Mouse (Mus musculus): ENCODE data around the gene Arpc5l. TPM values are rescaled to one million over a fixed set of nuclear protein-coding genes. Genes with fewer than 3 reads are reported as not detected.

Arpc5l gene
- polyA plus RNA-seq (2012; rRNA removed): 27.7 and 28.3 TPM in 2 replicates

DNA sequence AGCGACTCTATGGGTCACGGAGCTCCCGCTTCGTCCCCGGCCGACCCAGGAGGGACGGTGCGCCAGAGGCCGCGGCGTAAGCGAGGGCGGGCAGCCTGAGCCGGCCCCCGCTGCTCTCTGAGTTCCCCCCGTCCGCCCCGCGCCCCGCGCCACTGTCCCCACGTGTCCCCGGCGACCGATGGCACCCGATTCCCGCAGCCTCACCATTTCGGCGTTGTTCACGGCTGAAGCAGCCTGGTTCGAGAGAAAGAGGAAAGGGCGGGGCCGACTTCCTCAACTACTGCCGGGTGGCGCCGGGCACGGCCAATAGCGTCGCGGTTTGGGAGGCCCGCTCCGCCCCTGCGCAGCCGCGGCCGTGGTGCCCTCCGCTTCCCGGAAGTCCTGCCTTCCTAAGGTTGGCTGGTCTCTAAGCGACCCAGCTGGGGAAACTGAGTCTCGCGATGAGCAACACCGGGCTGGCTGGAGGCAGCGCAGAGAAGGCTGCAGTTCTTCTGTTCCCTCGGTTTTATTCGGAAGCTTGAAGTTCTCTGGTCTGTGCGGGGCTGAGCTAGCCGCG lies at the start of gene Arpc5l:
TSS of gene Arpc5l (plus strand) at position 469 of the 556 bp plus-strand sequence.
- TF ChIP-seq CTCF (IDR thresholded peaks at IDR 0.05; ENCODE audit: insufficient read depth, low read length) (no peak), POLR2A (IDR thresholded peaks at IDR 0.05; ENCODE audit: borderline replicate concordance, extremely low read depth, low read depth, low read length) (peak; percentile 83)
- under 1% methylated on average over 58 of the region's 58 CpGs for WGBS
- Histone ChIP-seq H3K4me3 (replicated peaks; ENCODE audit: extremely low read depth, low read depth, low read length) (peak within 1 kb of the TSS; percentile 99), H3K4me1 (ENCODE audit: control insufficient read depth, insufficient read depth, low read length) (peaks cover 22% of the 10 kb centered on the region)
- peak; percentile 88 for DNase-seq

DNA sequence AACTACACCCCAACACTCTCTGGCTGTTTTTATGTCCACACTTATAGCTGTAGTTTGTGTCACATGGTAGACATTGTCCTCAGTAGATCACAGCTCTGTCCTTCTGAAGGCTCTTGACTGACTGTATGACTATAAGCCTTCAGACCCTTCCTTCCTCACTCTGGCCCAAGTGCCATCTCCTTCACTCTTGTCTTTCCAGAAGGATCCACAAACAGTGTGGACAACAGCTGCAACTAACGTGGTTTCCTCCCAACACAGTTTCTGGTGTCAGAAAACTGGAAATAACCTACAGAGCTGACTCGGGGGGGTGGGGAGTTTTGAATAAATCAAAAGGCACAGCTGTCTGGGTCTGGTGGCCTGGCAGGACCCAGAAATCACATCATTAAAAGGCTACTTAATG lies 49.1 kb upstream of the Arpc5l start:
- TF ChIP-seq CTCF (IDR thresholded peaks at IDR 0.05; ENCODE audit: insufficient read depth, low read length) (no peak), POLR2A (IDR thresholded peaks at IDR 0.05; ENCODE audit: borderline replicate concordance, extremely low read depth, low read depth, low read length) (no peak)
- 60% methylated on average over 2 of the region's 2 CpGs for WGBS
- no peak for DNase-seq
- Histone ChIP-seq H3K4me1 (ENCODE audit: control insufficient read depth, insufficient read depth, low read length) (peaks cover 2% of the 10 kb centered on the region), H3K4me3 (replicated peaks; ENCODE audit: extremely low read depth, low read depth, low read length) (no peak overlapping the region)

DNA sequence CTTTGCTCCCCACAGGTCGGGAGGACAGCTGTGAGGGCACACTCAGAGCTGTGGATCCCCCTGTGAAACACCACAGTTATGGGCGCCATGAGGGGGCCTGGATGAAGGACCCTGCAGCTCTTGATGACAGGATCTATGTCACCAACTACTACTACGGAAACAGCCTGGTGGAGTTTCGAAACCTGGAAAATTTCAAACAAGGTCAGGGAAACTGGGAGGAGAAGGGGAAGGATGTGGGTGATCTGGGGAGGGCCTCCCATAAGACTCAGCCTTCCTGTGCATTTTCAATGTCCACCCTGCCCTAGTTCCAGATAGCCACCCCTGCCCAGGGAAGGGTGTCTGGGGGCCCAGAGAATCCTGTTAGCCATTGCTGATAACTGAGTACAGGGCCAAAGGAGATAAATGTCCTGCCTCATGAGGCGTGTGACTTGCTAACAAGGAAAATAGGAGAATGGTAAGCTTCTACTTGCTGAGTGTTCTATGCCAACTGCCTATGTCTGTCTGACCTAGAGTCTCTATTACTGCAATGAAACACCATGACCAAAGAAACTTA lies 47.4 kb upstream of the Arpc5l start:
- H3K4me3 ChIP-seq (replicated peaks; ENCODE audit: extremely low read depth, low read depth, low read length): no peak overlapping the region
- TF ChIP-seq POLR2A (IDR thresholded peaks at IDR 0.05; ENCODE audit: borderline replicate concordance, extremely low read depth, low read depth, low read length): no peak
- no peak for TF ChIP-seq CTCF (IDR thresholded peaks at IDR 0.05; ENCODE audit: insufficient read depth, low read length)
- no peaks in the 10 kb centered on the region for H3K4me1 ChIP-seq (ENCODE audit: control insufficient read depth, insufficient read depth, low read length)
- no peak for DNase-seq
- 78% methylated on average over 5 of the region's 5 CpGs for whole genome bisulfite sequencing

DNA sequence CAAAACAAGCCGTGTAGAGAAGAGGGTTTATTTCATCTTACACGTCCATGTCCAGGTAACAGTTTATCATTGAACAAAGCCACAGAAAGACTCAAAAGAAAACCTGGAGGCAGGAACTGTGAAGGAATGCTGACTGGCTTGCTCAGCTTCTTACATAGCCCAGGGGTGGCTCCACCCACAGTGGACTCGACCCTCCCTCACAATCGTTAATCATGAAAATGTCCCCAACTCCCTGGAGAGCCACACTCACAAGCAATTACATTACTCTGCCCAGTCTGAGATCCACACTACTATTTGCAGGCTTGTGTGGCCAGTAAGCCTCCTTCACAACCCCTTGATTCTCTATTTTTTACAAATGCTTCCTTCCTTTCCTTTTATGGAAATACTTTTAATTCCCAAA lies 41.0 kb upstream of the Arpc5l start:
- no peaks in the 10 kb centered on the region for H3K4me1 ChIP-seq (ENCODE audit: control insufficient read depth, insufficient read depth, low read length)
- 31% methylated on average over 4 of the region's 4 CpGs for WGBS
- no peak for DNase-seq
- TF ChIP-seq CTCF (IDR thresholded peaks at IDR 0.05; ENCODE audit: insufficient read depth, low read length): no peak
- TF ChIP-seq POLR2A (IDR thresholded peaks at IDR 0.05; ENCODE audit: borderline replicate concordance, extremely low read depth, low read depth, low read length): no peak
- no peak overlapping the region for H3K4me3 ChIP-seq (replicated peaks; ENCODE audit: extremely low read depth, low read depth, low read length)

DNA sequence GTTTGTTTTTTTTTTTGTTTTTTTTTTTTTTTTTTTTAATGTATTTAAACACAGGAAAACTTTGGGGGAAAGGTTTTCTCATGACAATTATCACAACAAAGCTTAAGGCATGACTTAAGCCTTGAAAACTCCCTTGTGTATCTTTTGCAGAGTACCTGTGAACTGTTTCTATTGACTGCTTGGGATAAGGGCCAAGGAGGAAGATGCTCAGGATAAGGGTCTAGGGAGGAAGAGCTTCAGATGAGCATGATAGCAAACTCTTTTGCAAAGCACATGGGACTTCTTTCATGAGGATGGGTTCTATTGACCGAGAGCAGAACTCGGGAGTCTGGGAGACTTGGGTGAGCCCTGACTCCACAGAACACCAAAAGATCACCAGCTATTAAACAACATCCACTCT lies 35.5 kb upstream of the Arpc5l start:
- Histone ChIP-seq H3K4me1 (ENCODE audit: control insufficient read depth, insufficient read depth, low read length) (no peaks in the 10 kb centered on the region; the same call in 1 of the 2 replicates), H3K4me3 (replicated peaks; ENCODE audit: extremely low read depth, low read depth, low read length) (no peak overlapping the region)
- TF ChIP-seq CTCF (IDR thresholded peaks at IDR 0.05; ENCODE audit: insufficient read depth, low read length) (no peak), POLR2A (IDR thresholded peaks at IDR 0.05; ENCODE audit: borderline replicate concordance, extremely low read depth, low read depth, low read length) (no peak)
- WGBS: 87% methylated on average over 2 of the region's 2 CpGs
- DNase-seq: no peak

DNA sequence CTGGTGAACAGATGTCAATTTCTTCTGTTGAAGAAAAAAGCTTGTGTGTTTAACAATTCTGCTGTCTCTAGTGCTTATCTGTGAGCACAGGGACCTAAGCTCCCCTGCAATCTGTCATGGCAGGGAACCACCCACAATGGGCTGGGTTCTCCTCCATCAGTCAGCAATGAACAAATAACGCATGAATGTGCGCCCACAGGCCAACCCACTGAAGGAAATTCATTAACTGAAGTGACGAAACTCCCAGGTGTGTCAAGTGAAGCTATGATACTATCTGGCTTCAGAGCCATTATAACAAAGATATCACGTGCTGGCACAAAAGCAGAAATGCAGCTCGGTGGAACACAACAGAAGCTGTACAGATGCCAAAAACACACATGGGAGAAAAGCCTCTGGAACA lies 35.1 kb upstream of the Arpc5l start:
- TF ChIP-seq CTCF (IDR thresholded peaks at IDR 0.05; ENCODE audit: insufficient read depth, low read length) (no peak), POLR2A (IDR thresholded peaks at IDR 0.05; ENCODE audit: borderline replicate concordance, extremely low read depth, low read depth, low read length) (no peak)
- DNase-seq: no peak
- no peaks in the 10 kb centered on the region; the same call in 1 of the 2 replicates for H3K4me1 ChIP-seq (ENCODE audit: control insufficient read depth, insufficient read depth, low read length)
- 54% methylated on average over 5 of the region's 5 CpGs for WGBS
- no peak overlapping the region for H3K4me3 ChIP-seq (replicated peaks; ENCODE audit: extremely low read depth, low read depth, low read length)

DNA sequence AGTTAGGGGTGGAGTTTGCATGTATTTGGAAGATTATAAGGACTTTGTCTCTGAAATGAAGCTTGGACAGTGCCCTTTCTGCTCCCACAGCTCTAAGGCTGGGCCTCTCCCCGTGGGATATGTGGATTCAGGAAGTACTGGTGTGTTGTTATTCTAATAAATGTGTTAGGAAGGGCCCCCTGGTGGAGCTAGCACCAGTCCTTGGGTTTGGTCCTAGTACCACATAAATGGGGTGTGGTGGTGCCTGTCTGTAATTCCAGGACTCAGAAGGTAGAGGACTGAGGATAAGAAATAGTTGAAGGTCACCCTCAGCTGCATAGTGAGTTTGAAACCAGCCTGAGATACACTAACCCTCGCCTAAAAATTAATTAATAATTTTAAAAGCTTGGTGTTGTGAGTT lies 31.9 kb upstream of the Arpc5l start:
- 25% methylated on average over 2 of the region's 2 CpGs for WGBS
- no peak for DNase-seq
- H3K4me3 ChIP-seq (replicated peaks; ENCODE audit: extremely low read depth, low read depth, low read length): no peak overlapping the region
- H3K4me1 ChIP-seq (ENCODE audit: control insufficient read depth, insufficient read depth, low read length): no peaks in the 10 kb centered on the region; the same call in 1 of the 2 replicates
- TF ChIP-seq CTCF (IDR thresholded peaks at IDR 0.05; ENCODE audit: insufficient read depth, low read length): no peak

DNA sequence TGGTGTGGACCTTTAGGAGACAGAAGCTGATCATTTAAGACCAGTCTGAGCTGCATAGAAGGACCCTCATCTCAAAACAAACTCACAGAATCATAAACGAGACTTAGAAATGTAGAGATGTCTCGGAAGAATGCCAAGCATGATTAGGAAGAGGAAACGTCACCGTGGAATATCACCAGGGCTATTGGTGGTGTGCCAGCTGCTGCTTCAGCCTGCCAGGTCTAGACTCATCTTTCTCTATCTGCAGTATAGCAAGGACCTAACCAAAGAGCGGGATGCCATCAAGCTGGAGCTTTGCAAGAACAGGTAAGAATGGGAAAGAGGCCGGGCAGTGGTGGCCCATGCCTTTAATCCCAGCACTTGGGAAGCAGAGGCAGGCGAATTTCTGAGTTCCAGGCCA lies 31.4 kb upstream of the Arpc5l start:
- Histone ChIP-seq H3K4me3 (replicated peaks; ENCODE audit: extremely low read depth, low read depth, low read length) (no peak overlapping the region), H3K4me1 (ENCODE audit: control insufficient read depth, insufficient read depth, low read length) (no peaks in the 10 kb centered on the region; the same call in 1 of the 2 replicates)
- WGBS: 55% methylated on average over 7 of the region's 7 CpGs
- TF ChIP-seq CTCF (IDR thresholded peaks at IDR 0.05; ENCODE audit: insufficient read depth, low read length) (no peak), POLR2A (IDR thresholded peaks at IDR 0.05; ENCODE audit: borderline replicate concordance, extremely low read depth, low read depth, low read length) (no peak)
- no peak for DNase-seq

DNA sequence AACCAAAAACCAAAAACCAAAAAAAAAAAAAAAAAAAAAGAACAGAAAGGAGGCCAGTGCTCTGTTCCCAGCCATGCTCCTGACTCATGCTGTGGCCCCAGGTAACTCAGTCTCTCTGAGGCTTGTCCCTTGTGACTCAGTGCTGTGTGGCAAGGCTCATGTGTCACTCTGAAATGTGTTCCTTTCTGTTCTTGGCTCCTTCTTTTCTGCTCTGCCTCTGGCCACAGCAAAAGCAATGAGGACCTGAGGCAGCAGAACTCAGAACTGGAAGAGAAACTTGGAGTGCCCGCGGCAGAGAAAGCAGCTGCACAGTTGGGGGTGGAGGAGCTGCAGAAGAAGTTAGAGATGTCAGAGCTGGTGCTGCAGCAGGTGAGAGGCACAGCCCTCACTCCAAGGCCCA lies 31.0 kb upstream of the Arpc5l start:
- 42% methylated on average over 2 of the region's 2 CpGs for WGBS
- no peaks in the 10 kb centered on the region; the same call in 1 of the 2 replicates for H3K4me1 ChIP-seq (ENCODE audit: control insufficient read depth, insufficient read depth, low read length)
- DNase-seq: no peak
- TF ChIP-seq POLR2A (IDR thresholded peaks at IDR 0.05; ENCODE audit: borderline replicate concordance, extremely low read depth, low read depth, low read length) (no peak), CTCF (IDR thresholded peaks at IDR 0.05; ENCODE audit: insufficient read depth, low read length) (no peak)
- no peak overlapping the region for H3K4me3 ChIP-seq (replicated peaks; ENCODE audit: extremely low read depth, low read depth, low read length)

DNA sequence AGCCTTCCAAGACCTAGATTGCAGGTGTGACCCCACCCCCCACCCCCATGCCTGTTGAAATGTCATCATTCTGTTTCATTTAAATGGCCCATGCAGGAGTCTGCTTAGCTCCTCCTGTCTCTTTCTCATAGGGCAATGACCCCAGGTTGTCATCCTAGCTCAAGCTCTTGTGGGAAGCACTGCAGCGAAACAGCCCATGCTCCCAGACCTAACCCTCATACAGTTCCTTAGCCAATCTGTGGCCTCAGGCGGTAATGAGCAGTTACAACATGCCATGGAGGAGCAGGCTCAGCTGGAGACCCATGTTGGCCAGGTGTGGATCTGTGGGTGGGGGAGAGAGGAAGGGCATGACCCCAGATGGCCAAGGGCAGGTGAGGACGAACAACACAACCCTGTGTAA lies 30.0 kb upstream of the Arpc5l start:
- H3K4me1 ChIP-seq (ENCODE audit: control insufficient read depth, insufficient read depth, low read length): no peaks in the 10 kb centered on the region; the same call in 1 of the 2 replicates
- TF ChIP-seq CTCF (IDR thresholded peaks at IDR 0.05; ENCODE audit: insufficient read depth, low read length) (no peak), POLR2A (IDR thresholded peaks at IDR 0.05; ENCODE audit: borderline replicate concordance, extremely low read depth, low read depth, low read length) (no peak)
- WGBS: 86% methylated on average over 3 of the region's 3 CpGs
- no peak for DNase-seq
- H3K4me3 ChIP-seq (replicated peaks; ENCODE audit: extremely low read depth, low read depth, low read length): no peak overlapping the region
